Mouse (Mus musculus) embryonic fibroblast, embryonic 13.5 days (primary cell): ENCODE measurements around the gene Gata3. TPM values are rescaled to one million over a fixed set of nuclear protein-coding genes. Genes with fewer than 3 reads are reported as not detected.

Source experiments
- H3K27ac ChIP-seq: 2 replicates; pipeline ENCODE4 v1.5.1; 2012; ENCODE audit warnings: low read length, control low read depth, inconsistent platforms; ENCODE audit not compliant: insufficient read depth
- H3K4me1 ChIP-seq: 2 replicates; pipeline ENCODE4 v1.6.1; 2011; ENCODE audit warnings: low read length; ENCODE audit not compliant: control insufficient read depth, insufficient read depth
- H3K4me3 ChIP-seq: 2 replicates; pipeline ENCODE4 v1.5.1; 2011; ENCODE audit warnings: mild to moderate bottlenecking, control low read depth, low read length; ENCODE audit not compliant: insufficient read depth
- CTCF ChIP-seq: IDR thresholded peaks from 2 replicates; pipeline ENCODE4 v1.5.1; 2011; ENCODE audit warnings: mild to moderate bottlenecking, control low read depth, low read length, moderate library complexity, borderline replicate concordance; ENCODE audit not compliant: insufficient read depth
- POLR2A ChIP-seq: IDR thresholded peaks from 2 replicates; pipeline ENCODE4 v1.6.1; 2011; ENCODE audit warnings: low read depth, mild to moderate bottlenecking, control low read depth, low read length, moderate library complexity
- polyA plus RNA-seq: library from polyadenylated mRNA; stranded (reverse); fragments of >200 nt; gene quantifications from 2 replicates; pipeline ENCODE4 v1.2.4, GENCODE M21; 2011; ENCODE audit warnings: low read depth; ENCODE audit not compliant: missing spikeins, insufficient read length

Gene Gata3
- polyA plus RNA-seq, 1 experiment: 4.5 TPM

GRCm38 (mm10) chr2:9835195-9835594 is 54.6 kb downstream of the Gata3 start:
- H3K4me1 ChIP-seq: no peaks in the 10 kb centered on the region
- H3K27ac ChIP-seq: no peak overlapping the region
- TF ChIP-seq POLR2A: no peak
- TF ChIP-seq CTCF: no peak
- H3K4me3 ChIP-seq: no peak overlapping the region

DNA sequence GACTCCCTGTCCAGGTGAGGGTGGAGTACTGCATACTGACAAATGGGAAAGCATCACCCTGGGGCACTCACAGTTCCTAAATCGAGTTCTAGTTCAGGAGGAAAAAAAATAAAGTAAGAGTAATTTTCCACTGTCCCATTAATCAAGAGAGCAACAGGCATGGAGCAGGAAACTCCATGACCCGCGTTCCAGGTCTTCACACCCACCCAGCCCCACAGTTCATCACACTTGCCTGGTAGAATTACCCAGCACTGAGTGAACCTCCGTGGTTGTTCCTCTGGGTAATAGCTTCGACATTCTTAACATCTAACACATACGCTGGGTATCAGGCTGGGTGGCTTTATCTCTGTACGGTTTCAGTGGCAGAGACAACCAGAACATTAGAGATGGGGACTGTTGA is 56.1 kb downstream of the Gata3 start:
- Histone ChIP-seq H3K4me3 (no peak overlapping the region), H3K4me1 (no peaks in the 10 kb centered on the region), H3K27ac (no peak overlapping the region)
- TF ChIP-seq CTCF (no peak), POLR2A (no peak)

GRCm38 (mm10) chr2:9827624-9828023 is 62.2 kb downstream of the Gata3 start:
- TF ChIP-seq CTCF (no peak), POLR2A (no peak)
- Histone ChIP-seq H3K27ac (no peak overlapping the region), H3K4me1 (no peaks in the 10 kb centered on the region)

GRCm38 (mm10) chr2:9820611-9821010 is 69.2 kb downstream of the Gata3 start:
- no peak overlapping the region for H3K27ac ChIP-seq
- peaks cover 5% of the 10 kb centered on the region; the same call in 1 of the 2 replicates for H3K4me1 ChIP-seq
- H3K4me3 ChIP-seq: no peak overlapping the region
- no peak for TF ChIP-seq CTCF
- no peak for TF ChIP-seq POLR2A

More at GRCm38 (mm10) chr2:9827624-9828023, 62.2 kb downstream of the Gata3 start:
- H3K4me3 ChIP-seq: no peak overlapping the region

GRCm38 (mm10) chr2:9818177-9818785 is 71.6 kb downstream of the Gata3 start:
- Histone ChIP-seq H3K27ac (peak overlapping the region; percentile 38; the same call in 1 of the 2 replicates), H3K4me3 (no peak overlapping the region), H3K4me1 (peaks cover 5% of the 10 kb centered on the region; the same call in 1 of the 2 replicates)
- TF ChIP-seq CTCF (no peak), POLR2A (no peak)

Other genes with a start within 250 kb of the Gata3 start
- gene 4930412O13Rik, start 8.8 kb downstream of the Gata3 start, polyA plus RNA-seq: not detected in 2 replicates
- gene 9230102O04Rik, start 494 bp downstream of the Gata3 start, polyA plus RNA-seq: not detected in 2 replicates
- 7.7 and 8.0 TPM in 2 replicates for gene Taf3, start 158.6 kb upstream of the Gata3 start, polyA plus RNA-seq
- 294 and 313 TPM in 2 replicates for gene Atp5c1, start 190.5 kb upstream of the Gata3 start, polyA plus RNA-seq
- gene Kin, start 190.6 kb upstream of the Gata3 start, polyA plus RNA-seq: 18.6 and 19.4 TPM in 2 replicates
- 8.9 and 13.8 TPM in 2 replicates for gene Itih2, start 241.4 kb upstream of the Gata3 start, polyA plus RNA-seq